Comparison of ENCODE assay signal across 21 mouse cellular contexts in genomic region chr1:45575131-45575530, GRCm38 (mm10).
DNase-seq lines count a peak whose midpoint lies in the region; ATAC-seq and TF ChIP-seq lines count a peak whose summit lies in the region.
"Had no signal": no experiment of that assay in that cellular context is flagged by ENCODE, and none has a peak within 500 bp of the region (broad histone marks: within the 10 kb centered on the region; RNA-seq: fewer than 3 reads in every experiment).

No protein-coding gene starts in this region.

- H3K4me3 ChIP-seq in midbrain, embryonic 10.5 days, result no peak overlapping the region
- no peak overlapping the region for H3K4me3 ChIP-seq in midbrain, embryonic 14.5 days (replicated peaks; ENCODE audit: low read depth, low read length)
- H3K4me3 ChIP-seq in ES-E14 (ENCODE audit: insufficient read depth in 1 of 2, low read depth in 1 of 2, low read length in 2 of 2, poor library complexity in 1 of 2, severe bottlenecking in 1 of 2), result no peak overlapping the region
- H3K4me3 ChIP-seq: embryonic facial prominence, embryonic 15.5 days; erythroblast, embryonic 14.5 days; forebrain, embryonic 10.5 days; heart, embryonic 13.5 days had no signal

- in situ Hi-C loops in ES-E14 (cut with MboI; ENCODE audit: low sequenced_read_pairs in 2 of 2, unreplicated experiment in 2 of 2), result no loop called here

- WGBS in midbrain, embryonic 10.5 days, result 6% methylated on average over 3 of the region's 3 CpGs
- 5% methylated on average over 3 of the region's 3 CpGs for WGBS in midbrain, embryonic 14.5 days

- H3K9me3 ChIP-seq in midbrain, embryonic 10.5 days (replicated peaks), result no peaks in the 10 kb centered on the region
- no peaks in the 10 kb centered on the region for H3K9me3 ChIP-seq in midbrain, embryonic 14.5 days (ENCODE audit: control insufficient read depth, low read length)
- H3K9me3 ChIP-seq in ES-E14 (ENCODE audit: control insufficient read depth, insufficient read depth, low read depth, low read length), result no peaks in the 10 kb centered on the region
- H3K9me3 ChIP-seq: embryonic facial prominence, embryonic 15.5 days; forebrain, embryonic 10.5 days; heart, embryonic 13.5 days had no signal

- H3K27me3 ChIP-seq in midbrain, embryonic 10.5 days (ENCODE audit: low read depth, poor library complexity, severe bottlenecking), result no peaks in the 10 kb centered on the region
- no peaks in the 10 kb centered on the region for H3K27me3 ChIP-seq in midbrain, embryonic 14.5 days (ENCODE audit: control insufficient read depth, insufficient read depth, low read length)
- H3K27me3 ChIP-seq: CH12.LX; embryonic facial prominence, embryonic 15.5 days; heart, embryonic 13.5 days had no signal

- peaks cover 7% of the 10 kb centered on the region for H3K4me1 ChIP-seq in midbrain, embryonic 10.5 days
- no peaks in the 10 kb centered on the region for H3K4me1 ChIP-seq in midbrain, embryonic 14.5 days (ENCODE audit: control insufficient read depth, insufficient read depth, low read length)
- H3K4me1 ChIP-seq in ES-E14 (ENCODE audit: control insufficient read depth in 2 of 2, insufficient read depth in 2 of 2, low read length in 2 of 2, poor library complexity in 1 of 2), result peaks cover 0 to 3% of the 10 kb centered on the region in 2 experiments; a peak in 1 of 4 replicates
- H3K4me1 ChIP-seq: embryonic facial prominence, embryonic 15.5 days; heart, embryonic 13.5 days had no signal

- no peak overlapping the region for H3K9ac ChIP-seq in midbrain, embryonic 14.5 days (replicated peaks; ENCODE audit: low read length)
- H3K9ac ChIP-seq in ES-E14 (ENCODE audit: insufficient read depth, low read depth, low read length, poor library complexity, severe bottlenecking), result no peak overlapping the region
- H3K9ac ChIP-seq: embryonic facial prominence, embryonic 15.5 days; heart, embryonic 13.5 days; hindbrain, embryonic 14.5 days had no signal

- DNase-seq in embryo, embryonic 11 days, result peak; percentile 4
- no peak for DNase-seq in embryo, embryonic 10.5 days (ENCODE audit: low spot score)
- DNase-seq in midbrain, embryonic 10.5 days (ENCODE audit: low spot score), result peak; percentile 13
- DNase-seq in midbrain, embryonic 14.5 days, result no peak
- peak; percentile 59 for DNase-seq in ES-E14 (ENCODE audit: low read depth, low spot score)
- no peak for DNase-seq in kidney, adult 9 months
- DNase-seq: adrenal gland, adult 2 months; adrenal gland, postnatal 25 days; cerebellum, adult 2 months; gastrocnemius, postnatal 36 days; heart, adult 11 months; heart, postnatal 4 days had no signal

- no peak overlapping the region for H3K4me2 ChIP-seq in midbrain, embryonic 14.5 days (ENCODE audit: low read length)
- H3K4me2 ChIP-seq: embryonic facial prominence, embryonic 15.5 days; heart, embryonic 13.5 days; hindbrain, embryonic 14.5 days had no signal

- no peaks in the 10 kb centered on the region for H3K36me3 ChIP-seq in midbrain, embryonic 10.5 days
- no peaks in the 10 kb centered on the region for H3K36me3 ChIP-seq in midbrain, embryonic 14.5 days (ENCODE audit: control insufficient read depth, insufficient read depth, low read length)
- H3K36me3 ChIP-seq in ES-E14 (ENCODE audit: control insufficient read depth, insufficient read depth, low read length, poor library complexity, severe bottlenecking), result no peaks in the 10 kb centered on the region
- H3K36me3 ChIP-seq: embryonic facial prominence, embryonic 15.5 days; forebrain, embryonic 10.5 days; heart, embryonic 13.5 days had no signal

- no peak overlapping the region for H3K27ac ChIP-seq in midbrain, embryonic 10.5 days (replicated peaks)
- no peak overlapping the region for H3K27ac ChIP-seq in midbrain, embryonic 14.5 days (replicated peaks; ENCODE audit: low read depth, low read length)
- no peak overlapping the region for H3K27ac ChIP-seq in ES-E14 (ENCODE audit: insufficient read depth, low read depth, low read length, poor library complexity, severe bottlenecking)
- H3K27ac ChIP-seq: embryonic facial prominence, embryonic 15.5 days; forebrain, embryonic 10.5 days; heart, embryonic 13.5 days; hindbrain, embryonic 14.5 days had no signal

- ATAC-seq in midbrain, embryonic 14.5 days (ENCODE audit: low FRiP score, low TSS enrichment), result no peak
- ATAC-seq: forebrain, embryonic 14.5 days; inflammation-experienced regulatory T-cells, adult 6 months; intestine, postnatal 0 days had no signal

TF ChIP-seq in ES-E14, 5 proteins besides CTCF, POLR2A, EP300 and RAD21:
- no peak for TF ChIP-seq CHD2 (IDR thresholded peaks at IDR 0.05; ENCODE audit: low read depth, low read length)

Comparison
In these comparisons a context has a peak if more than half of its experiments do, and no peak if none do; other contexts are left out.
1. DNase-seq: peak in embryo, embryonic 11 days (single experiment), midbrain, embryonic 10.5 days (single experiment) and ES-E14 (single experiment); none in embryo, embryonic 10.5 days (single experiment), midbrain, embryonic 14.5 days (single experiment) and kidney, adult 9 months (single experiment).